Mouse (Mus musculus): ENCODE results near the gene Hdac7. TPM values are rescaled to one million over a fixed set of nuclear protein-coding genes. Genes with fewer than 3 reads are reported as not detected.

Gene Hdac7
- total and polyA plus RNA-seq, 3 experiments, result 3.9 to 117 (median 20.4) TPM

DNA sequence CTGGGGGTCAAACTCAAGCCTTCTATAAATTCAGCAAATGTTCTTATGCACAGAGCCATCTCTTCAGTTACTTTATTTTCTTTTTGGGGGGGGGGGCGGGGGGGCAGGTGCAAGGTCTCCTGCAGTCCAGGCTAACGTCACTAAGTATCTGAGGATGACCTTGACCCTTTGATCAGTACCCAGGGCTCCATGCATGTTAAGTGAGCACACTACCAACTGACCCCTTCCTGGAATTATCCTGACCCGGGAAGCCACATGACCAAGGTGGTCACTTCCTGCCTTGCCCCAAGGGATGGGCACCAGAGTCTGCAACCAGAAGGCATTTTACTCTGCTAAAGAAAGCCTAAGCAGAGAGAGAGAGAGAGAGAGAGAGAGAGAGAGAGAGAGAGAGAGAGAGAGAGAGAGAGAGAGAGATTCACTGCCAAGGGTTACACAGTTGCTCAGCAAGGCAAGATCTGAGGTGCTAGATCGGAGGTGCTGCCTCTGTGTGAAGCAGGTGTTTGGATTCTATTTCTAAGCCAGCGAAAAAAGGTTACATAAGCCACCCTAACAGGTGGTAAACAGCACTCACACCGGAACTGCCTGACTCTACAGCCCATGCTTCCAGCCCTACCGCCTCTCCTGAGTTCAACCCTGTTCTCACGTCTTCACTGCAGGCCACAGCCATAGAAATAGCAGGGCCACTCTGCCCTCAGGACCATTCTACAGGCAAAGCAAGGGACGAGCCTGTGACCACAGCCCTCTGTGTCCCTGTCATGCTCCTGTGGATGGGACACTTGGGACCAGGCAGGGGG, 80.8 kb downstream of the Hdac7 start:
- peaks cover 84% of the 10 kb centered on the region for H3K27me3 ChIP-seq (ENCODE audit: insufficient read depth, low read length)
- ATAC-seq (ENCODE audit: extremely low read depth, insufficient number of reproducible peaks, low FRiP score, poor library complexity, severe bottlenecking) (no peak), DNase-seq (ENCODE audit: low spot score) (no peak)
- no peak for TF ChIP-seq GATA1 (IDR thresholded peaks at IDR 0.05; ENCODE audit: borderline replicate concordance, low read length)
- no peak for TF ChIP-seq CTCF (IDR thresholded peaks at IDR 0.05; ENCODE audit: low read depth, low read length)
- TF ChIP-seq TAL1 (conservative IDR thresholded peaks at IDR 0.05; ENCODE audit: low read depth, low read length), result no peak
- no peak for TF ChIP-seq POLR2AphosphoS5 (IDR thresholded peaks at IDR 0.05; ENCODE audit: insufficient replicate concordance, low read depth, low read length)
- H3K4me3 ChIP-seq (ENCODE audit: low read depth, low read length), result no peak overlapping the region
- no peaks in the 10 kb centered on the region for H3K9me3 ChIP-seq (replicated peaks)
- H3K4me1 ChIP-seq (ENCODE audit: insufficient read depth, low read depth, low read length), result peaks cover 11% of the 10 kb centered on the region
- H3K36me3 ChIP-seq (replicated peaks), result no peaks in the 10 kb centered on the region

DNA sequence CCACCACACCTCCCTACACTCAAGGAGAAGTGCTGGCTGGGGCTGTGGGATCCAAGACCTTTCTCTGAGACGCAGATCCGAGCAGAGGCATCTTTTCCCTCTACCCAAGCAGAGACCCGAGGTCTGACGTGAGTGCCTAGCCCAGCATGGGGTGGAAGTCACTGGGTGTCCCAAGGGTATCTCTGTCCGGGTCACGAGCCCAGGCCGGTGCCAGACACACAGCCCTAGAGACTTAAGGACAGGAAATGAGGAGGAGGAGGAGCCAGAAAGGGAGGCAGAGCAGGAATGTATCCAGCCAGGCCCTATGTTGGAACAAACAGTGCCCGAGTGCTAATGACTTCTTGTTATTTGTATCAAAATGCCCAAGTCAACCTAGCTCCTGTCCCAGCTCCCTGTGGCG, 81.6 kb downstream of the Hdac7 start:
- DNase-seq (ENCODE audit: low spot score) (no peak), ATAC-seq (ENCODE audit: extremely low read depth, insufficient number of reproducible peaks, low FRiP score, poor library complexity, severe bottlenecking) (no peak)
- TF ChIP-seq GATA2 (IDR thresholded peaks at IDR 0.05; ENCODE audit: borderline replicate concordance, low read depth, low read length) (no peak), GATA1 (IDR thresholded peaks at IDR 0.05; ENCODE audit: borderline replicate concordance, low read length) (no peak), POLR2AphosphoS5 (IDR thresholded peaks at IDR 0.05; ENCODE audit: insufficient replicate concordance, low read depth, low read length) (no peak), TAL1 (conservative IDR thresholded peaks at IDR 0.05; ENCODE audit: low read depth, low read length) (no peak), CTCF (IDR thresholded peaks at IDR 0.05; ENCODE audit: low read depth, low read length) (no peak)
- Histone ChIP-seq H3K27me3 (ENCODE audit: insufficient read depth, low read length) (peaks cover 84% of the 10 kb centered on the region), H3K36me3 (replicated peaks) (no peaks in the 10 kb centered on the region), H3K4me1 (ENCODE audit: insufficient read depth, low read depth, low read length) (peaks cover 6% of the 10 kb centered on the region), H3K9me3 (replicated peaks) (no peaks in the 10 kb centered on the region), H3K4me3 (ENCODE audit: low read depth, low read length) (no peak overlapping the region)

DNA sequence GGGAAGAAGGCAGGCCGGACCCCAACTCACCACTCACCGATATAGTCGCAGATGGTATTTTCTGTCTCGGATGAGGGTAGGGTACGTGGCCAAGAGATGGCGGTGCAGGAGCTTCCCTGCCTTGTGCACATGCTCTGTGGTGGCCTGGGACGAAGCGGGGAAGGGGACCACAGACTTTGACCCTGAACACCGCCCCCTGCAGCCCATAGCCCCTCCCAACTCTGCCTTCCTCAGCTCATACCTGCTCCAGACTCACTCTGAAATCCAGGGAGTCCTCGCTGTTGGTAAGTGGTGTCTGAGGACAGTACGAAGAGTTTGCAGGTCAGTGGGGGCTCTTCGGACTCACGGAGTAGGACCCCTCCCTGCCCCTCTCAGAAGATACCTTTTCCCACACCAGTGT, 82.9 kb downstream of the Hdac7 start:
- H3K4me1 ChIP-seq (ENCODE audit: insufficient read depth, low read depth, low read length), result no peaks in the 10 kb centered on the region; the same call in 1 of the 2 replicates
- H3K27me3 ChIP-seq (ENCODE audit: insufficient read depth, low read length), result peaks cover 82% of the 10 kb centered on the region

DNA sequence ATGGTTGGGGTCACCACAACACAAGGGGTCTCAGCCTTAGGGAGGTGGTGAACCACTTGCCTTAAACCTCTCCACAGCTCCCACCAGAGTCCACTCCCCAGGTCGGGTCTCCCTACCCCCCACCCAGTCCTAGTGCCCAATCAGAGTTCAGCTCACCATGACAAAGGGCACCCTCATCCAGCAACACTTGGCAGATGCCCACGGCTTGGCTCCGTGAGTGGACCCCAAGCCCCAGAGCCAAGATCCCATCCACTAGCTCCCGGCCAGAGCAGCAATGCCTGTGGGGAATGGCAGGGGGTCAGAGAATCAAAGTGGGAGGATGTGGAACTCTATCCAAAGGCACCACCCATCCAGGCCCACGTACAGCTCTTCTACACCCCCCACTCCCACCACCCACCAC, 83.3 kb downstream of the Hdac7 start:
- DNase-seq (ENCODE audit: low spot score), result no peak
- no peaks in the 10 kb centered on the region for H3K36me3 ChIP-seq (replicated peaks)
- H3K9me3 ChIP-seq (replicated peaks), result no peaks in the 10 kb centered on the region
- H3K4me1 ChIP-seq (ENCODE audit: insufficient read depth, low read depth, low read length), result no peaks in the 10 kb centered on the region; the same call in 1 of the 2 replicates
- no peak for ATAC-seq (ENCODE audit: extremely low read depth, insufficient number of reproducible peaks, low FRiP score, poor library complexity, severe bottlenecking)
- TF ChIP-seq GATA2 (IDR thresholded peaks at IDR 0.05; ENCODE audit: borderline replicate concordance, low read depth, low read length), result no peak
- no peak for TF ChIP-seq CTCF (IDR thresholded peaks at IDR 0.05; ENCODE audit: low read depth, low read length)
- no peak for TF ChIP-seq GATA1 (IDR thresholded peaks at IDR 0.05; ENCODE audit: borderline replicate concordance, low read length)
- TF ChIP-seq POLR2AphosphoS5 (IDR thresholded peaks at IDR 0.05; ENCODE audit: insufficient replicate concordance, low read depth, low read length), result no peak
- no peak for TF ChIP-seq TAL1 (conservative IDR thresholded peaks at IDR 0.05; ENCODE audit: low read depth, low read length)
- peaks cover 80% of the 10 kb centered on the region for H3K27me3 ChIP-seq (ENCODE audit: insufficient read depth, low read length)
- no peak overlapping the region for H3K4me3 ChIP-seq (ENCODE audit: low read depth, low read length)

More for the DNA sequence above, 82.9 kb downstream of the Hdac7 start:
- H3K9me3 ChIP-seq (replicated peaks), result no peaks in the 10 kb centered on the region
- no peak for TF ChIP-seq GATA2 (IDR thresholded peaks at IDR 0.05; ENCODE audit: borderline replicate concordance, low read depth, low read length)
- TF ChIP-seq POLR2AphosphoS5 (IDR thresholded peaks at IDR 0.05; ENCODE audit: insufficient replicate concordance, low read depth, low read length), result no peak
- no peak for TF ChIP-seq CTCF (IDR thresholded peaks at IDR 0.05; ENCODE audit: low read depth, low read length)
- no peak for TF ChIP-seq TAL1 (conservative IDR thresholded peaks at IDR 0.05; ENCODE audit: low read depth, low read length)
- TF ChIP-seq GATA1 (IDR thresholded peaks at IDR 0.05; ENCODE audit: borderline replicate concordance, low read length), result no peak
- DNase-seq (ENCODE audit: low spot score) (no peak), ATAC-seq (ENCODE audit: extremely low read depth, insufficient number of reproducible peaks, low FRiP score, poor library complexity, severe bottlenecking) (no peak)
- H3K4me3 ChIP-seq (ENCODE audit: low read depth, low read length), result no peak overlapping the region
- H3K36me3 ChIP-seq (replicated peaks), result no peaks in the 10 kb centered on the region

DNA sequence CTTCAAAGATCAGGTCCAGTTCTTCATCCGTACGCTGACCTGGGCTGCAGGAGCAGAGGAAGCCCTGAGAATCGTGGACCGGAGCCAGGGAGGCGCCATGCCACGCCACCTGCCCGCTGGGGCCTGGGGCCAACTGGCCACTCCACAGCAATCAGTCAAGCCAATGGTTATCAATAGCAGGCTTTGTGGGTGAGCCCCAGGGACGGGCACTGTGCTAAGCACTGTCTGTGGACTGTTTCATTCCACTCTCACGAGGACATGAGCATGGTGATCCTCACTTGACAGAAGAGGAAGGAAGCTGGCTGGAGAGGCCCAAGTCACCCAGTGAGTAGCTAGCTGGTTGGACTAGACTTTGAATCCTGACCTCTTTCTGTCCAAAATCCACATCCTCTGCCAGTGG, 84.3 kb downstream of the Hdac7 start:
- H3K4me1 ChIP-seq (ENCODE audit: insufficient read depth, low read depth, low read length), result no peaks in the 10 kb centered on the region; the same call in 1 of the 2 replicates
- no peak for ATAC-seq (ENCODE audit: extremely low read depth, insufficient number of reproducible peaks, low FRiP score, poor library complexity, severe bottlenecking)
- H3K9me3 ChIP-seq (replicated peaks), result no peaks in the 10 kb centered on the region
- DNase-seq (ENCODE audit: low spot score), result no peak
- TF ChIP-seq GATA1 (IDR thresholded peaks at IDR 0.05; ENCODE audit: borderline replicate concordance, low read length) (no peak), TAL1 (conservative IDR thresholded peaks at IDR 0.05; ENCODE audit: low read depth, low read length) (no peak), POLR2AphosphoS5 (IDR thresholded peaks at IDR 0.05; ENCODE audit: insufficient replicate concordance, low read depth, low read length) (no peak), GATA2 (IDR thresholded peaks at IDR 0.05; ENCODE audit: borderline replicate concordance, low read depth, low read length) (no peak), CTCF (IDR thresholded peaks at IDR 0.05; ENCODE audit: low read depth, low read length) (no peak)
- peaks cover 75% of the 10 kb centered on the region for H3K27me3 ChIP-seq (ENCODE audit: insufficient read depth, low read length)
- no peaks in the 10 kb centered on the region for H3K36me3 ChIP-seq (replicated peaks)
- H3K4me3 ChIP-seq (ENCODE audit: low read depth, low read length), result no peak overlapping the region

DNA sequence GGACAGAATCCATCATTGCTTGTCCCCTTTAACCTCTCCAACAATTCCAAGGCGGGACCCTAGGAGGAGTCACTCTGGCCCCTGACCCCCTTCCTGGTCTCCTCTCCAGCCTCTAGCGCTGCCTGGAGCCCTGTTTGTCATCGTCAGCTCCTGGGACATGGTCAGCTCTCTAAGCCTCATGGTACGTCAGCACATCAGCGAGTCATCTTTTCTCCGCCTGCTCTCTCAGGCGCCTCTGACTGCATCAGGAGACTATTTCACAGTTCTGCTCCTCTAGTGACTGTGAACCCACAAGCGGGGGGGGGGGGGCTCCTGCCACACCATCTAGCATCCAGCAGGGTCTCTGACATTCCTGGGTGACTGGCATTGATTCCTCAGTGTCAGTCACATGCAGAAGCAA, 88.9 kb downstream of the Hdac7 start:
- Histone ChIP-seq H3K4me3 (ENCODE audit: low read depth, low read length) (no peak overlapping the region), H3K27me3 (ENCODE audit: insufficient read depth, low read length) (peaks cover 50% of the 10 kb centered on the region), H3K4me1 (ENCODE audit: insufficient read depth, low read depth, low read length) (peaks cover 5% of the 10 kb centered on the region), H3K36me3 (replicated peaks) (no peaks in the 10 kb centered on the region), H3K9me3 (replicated peaks) (no peaks in the 10 kb centered on the region)
- ATAC-seq (ENCODE audit: extremely low read depth, insufficient number of reproducible peaks, low FRiP score, poor library complexity, severe bottlenecking) (no peak), DNase-seq (ENCODE audit: low spot score) (no peak)
- TF ChIP-seq TAL1 (conservative IDR thresholded peaks at IDR 0.05; ENCODE audit: low read depth, low read length), result no peak
- no peak for TF ChIP-seq GATA2 (IDR thresholded peaks at IDR 0.05; ENCODE audit: borderline replicate concordance, low read depth, low read length)
- no peak for TF ChIP-seq POLR2AphosphoS5 (IDR thresholded peaks at IDR 0.05; ENCODE audit: insufficient replicate concordance, low read depth, low read length)
- no peak for TF ChIP-seq GATA1 (IDR thresholded peaks at IDR 0.05; ENCODE audit: borderline replicate concordance, low read length)
- no peak for TF ChIP-seq CTCF (IDR thresholded peaks at IDR 0.05; ENCODE audit: low read depth, low read length)
